Mouse (Mus musculus): ENCODE data around the gene Rxrg. TPM values are rescaled to one million over a fixed set of nuclear protein-coding genes. Genes with fewer than 3 reads are reported as not detected.
A peak's percentile ranks its signal among the peaks of the same experiment; 100 is the strongest.

Rxrg gene
- polyA plus RNA-seq (2014; fragmentation: Nextera tagmentation; extraction: Ambion mirVana): 2.2 and 3.4 TPM in 2 replicates

GRCm38 (mm10) chr1:167598255-167599081 lies at the start of gene Rxrg:
Rxrg (plus strand) TSS chr1:167598384.
- peaks cover 25% of the 10 kb centered on the region for H3K27me3 ChIP-seq (ENCODE audit: control insufficient read depth, insufficient read depth, low read length)
- H3K27ac ChIP-seq (ENCODE audit: low read depth, low read length): no peak within 1 kb of the TSS; the same call in 1 of the 2 replicates
- no peaks in the 10 kb centered on the region for H3K36me3 ChIP-seq (ENCODE audit: control insufficient read depth, insufficient read depth, low read length)
- H3K4me2 ChIP-seq: peak within 1 kb of the TSS; percentile 68
- H3K9me3 ChIP-seq (replicated peaks; ENCODE audit: control insufficient read depth, low read length): no peaks in the 10 kb centered on the region
- H3K9ac ChIP-seq (ENCODE audit: low read depth, low read length): peak within 1 kb of the TSS; percentile 30; the same call in 1 of the 2 replicates
- peaks cover 4% of the 10 kb centered on the region; the same call in 1 of the 2 replicates for H3K4me1 ChIP-seq (ENCODE audit: control insufficient read depth, insufficient read depth, low read length)
- WGBS (ENCODE audit: insufficient replicate concordance): under 1% methylated on average over 40 of the region's 40 CpGs
- ATAC-seq (replicated peaks; ENCODE audit: insufficient number of reproducible peaks, low FRiP score, low TSS enrichment): peak; percentile 75; the same call in 1 of the 2 replicates
- H3K4me3 ChIP-seq (ENCODE audit: low read depth, low read length): peak within 1 kb of the TSS; percentile 41

GRCm38 (mm10) chr1:167549324-167549723 lies 48.9 kb upstream of the Rxrg start:
- H3K4me1 ChIP-seq (ENCODE audit: control insufficient read depth, insufficient read depth, low read length): peaks cover 5% of the 10 kb centered on the region; the same call in 1 of the 2 replicates
- no peak for ATAC-seq (replicated peaks; ENCODE audit: insufficient number of reproducible peaks, low FRiP score, low TSS enrichment)
- no peak overlapping the region for H3K4me2 ChIP-seq
- no peaks in the 10 kb centered on the region for H3K36me3 ChIP-seq (ENCODE audit: control insufficient read depth, insufficient read depth, low read length)
- H3K9ac ChIP-seq (ENCODE audit: low read depth, low read length): no peak overlapping the region
- H3K9me3 ChIP-seq (replicated peaks; ENCODE audit: control insufficient read depth, low read length): no peaks in the 10 kb centered on the region
- WGBS (ENCODE audit: insufficient replicate concordance): 49% methylated on average over 6 of the region's 6 CpGs
- H3K27me3 ChIP-seq (ENCODE audit: control insufficient read depth, insufficient read depth, low read length): no peaks in the 10 kb centered on the region
- H3K4me3 ChIP-seq (ENCODE audit: low read depth, low read length): no peak overlapping the region
- H3K27ac ChIP-seq (ENCODE audit: low read depth, low read length): no peak overlapping the region

GRCm38 (mm10) chr1:167551601-167552000 lies 46.6 kb upstream of the Rxrg start:
- H3K4me2 ChIP-seq: no peak overlapping the region
- H3K4me1 ChIP-seq (ENCODE audit: control insufficient read depth, insufficient read depth, low read length): peaks cover 5% of the 10 kb centered on the region; the same call in 1 of the 2 replicates

GRCm38 (mm10) chr1:167553959-167554526 lies 44.1 kb upstream of the Rxrg start:
- no peaks in the 10 kb centered on the region for H3K9me3 ChIP-seq (replicated peaks; ENCODE audit: control insufficient read depth, low read length)
- no peak overlapping the region for H3K9ac ChIP-seq (ENCODE audit: low read depth, low read length)
- H3K27ac ChIP-seq (ENCODE audit: low read depth, low read length): no peak overlapping the region
- H3K36me3 ChIP-seq (ENCODE audit: control insufficient read depth, insufficient read depth, low read length): no peaks in the 10 kb centered on the region
- WGBS (ENCODE audit: insufficient replicate concordance): 72% methylated on average over 6 of the region's 6 CpGs
- no peak overlapping the region for H3K4me3 ChIP-seq (ENCODE audit: low read depth, low read length)
- H3K4me2 ChIP-seq: no peak overlapping the region
- no peak for ATAC-seq (replicated peaks; ENCODE audit: insufficient number of reproducible peaks, low FRiP score, low TSS enrichment)
- peaks cover 3% of the 10 kb centered on the region; the same call in 1 of the 2 replicates for H3K4me1 ChIP-seq (ENCODE audit: control insufficient read depth, insufficient read depth, low read length)
- no peaks in the 10 kb centered on the region for H3K27me3 ChIP-seq (ENCODE audit: control insufficient read depth, insufficient read depth, low read length)

More at GRCm38 (mm10) chr1:167551601-167552000, 46.6 kb upstream of the Rxrg start:
- no peak overlapping the region for H3K9ac ChIP-seq (ENCODE audit: low read depth, low read length)
- no peak overlapping the region for H3K27ac ChIP-seq (ENCODE audit: low read depth, low read length)
- H3K36me3 ChIP-seq (ENCODE audit: control insufficient read depth, insufficient read depth, low read length): no peaks in the 10 kb centered on the region
- no peaks in the 10 kb centered on the region for H3K27me3 ChIP-seq (ENCODE audit: control insufficient read depth, insufficient read depth, low read length)
- no peak for ATAC-seq (replicated peaks; ENCODE audit: insufficient number of reproducible peaks, low FRiP score, low TSS enrichment)
- H3K4me3 ChIP-seq (ENCODE audit: low read depth, low read length): no peak overlapping the region
- 11% methylated on average over 5 of the region's 5 CpGs for WGBS (ENCODE audit: insufficient replicate concordance)
- no peaks in the 10 kb centered on the region for H3K9me3 ChIP-seq (replicated peaks; ENCODE audit: control insufficient read depth, low read length)

- 0 out of 2 replicates have a peak, but pooled peaks have one; percentile 18 for ATAC-seq (replicated peaks; ENCODE audit: insufficient number of reproducible peaks, low FRiP score, low TSS enrichment)
- Histone ChIP-seq H3K9ac (ENCODE audit: low read depth, low read length) (no peak overlapping the region), H3K4me1 (ENCODE audit: control insufficient read depth, insufficient read depth, low read length) (no peaks in the 10 kb centered on the region), H3K36me3 (ENCODE audit: control insufficient read depth, insufficient read depth, low read length) (no peaks in the 10 kb centered on the region), H3K4me3 (ENCODE audit: low read depth, low read length) (no peak overlapping the region), H3K9me3 (replicated peaks; ENCODE audit: control insufficient read depth, low read length) (no peaks in the 10 kb centered on the region), H3K27me3 (ENCODE audit: control insufficient read depth, insufficient read depth, low read length) (no peaks in the 10 kb centered on the region), H3K27ac (ENCODE audit: low read depth, low read length) (no peak overlapping the region), H3K4me2 (no peak overlapping the region)
- WGBS (ENCODE audit: insufficient replicate concordance): 64% methylated on average over 2 of the region's 2 CpGs
Measured at GRCm38 (mm10) chr1:167566571-167566970, 31.6 kb upstream of the Rxrg start.

- no peak overlapping the region for H3K27ac ChIP-seq (ENCODE audit: low read depth, low read length)
- H3K4me2 ChIP-seq: no peak overlapping the region
- no peaks in the 10 kb centered on the region for H3K27me3 ChIP-seq (ENCODE audit: control insufficient read depth, insufficient read depth, low read length)
- H3K9me3 ChIP-seq (replicated peaks; ENCODE audit: control insufficient read depth, low read length): no peaks in the 10 kb centered on the region
- H3K36me3 ChIP-seq (ENCODE audit: control insufficient read depth, insufficient read depth, low read length): no peaks in the 10 kb centered on the region
- no peak for ATAC-seq (replicated peaks; ENCODE audit: insufficient number of reproducible peaks, low FRiP score, low TSS enrichment)
- H3K4me1 ChIP-seq (ENCODE audit: control insufficient read depth, insufficient read depth, low read length): no peaks in the 10 kb centered on the region
- WGBS (ENCODE audit: insufficient replicate concordance): 72% methylated on average over 3 of the region's 3 CpGs
- no peak overlapping the region for H3K9ac ChIP-seq (ENCODE audit: low read depth, low read length)
- H3K4me3 ChIP-seq (ENCODE audit: low read depth, low read length): no peak overlapping the region
Measured at GRCm38 (mm10) chr1:167579131-167579530, 19.1 kb upstream of the Rxrg start.

GRCm38 (mm10) chr1:167583195-167583594 lies 15.0 kb upstream of the Rxrg start:
- H3K4me3 ChIP-seq (ENCODE audit: low read depth, low read length): no peak overlapping the region
- 49% methylated on average over 6 of the region's 6 CpGs for WGBS (ENCODE audit: insufficient replicate concordance)
- H3K4me1 ChIP-seq (ENCODE audit: control insufficient read depth, insufficient read depth, low read length): no peaks in the 10 kb centered on the region
- H3K36me3 ChIP-seq (ENCODE audit: control insufficient read depth, insufficient read depth, low read length): no peaks in the 10 kb centered on the region
- no peak overlapping the region for H3K9ac ChIP-seq (ENCODE audit: low read depth, low read length)
- no peaks in the 10 kb centered on the region for H3K27me3 ChIP-seq (ENCODE audit: control insufficient read depth, insufficient read depth, low read length)
- H3K4me2 ChIP-seq: no peak overlapping the region; the same call in 1 of the 2 replicates
- H3K9me3 ChIP-seq (replicated peaks; ENCODE audit: control insufficient read depth, low read length): no peaks in the 10 kb centered on the region
- H3K27ac ChIP-seq (ENCODE audit: low read depth, low read length): no peak overlapping the region
- no peak for ATAC-seq (replicated peaks; ENCODE audit: insufficient number of reproducible peaks, low FRiP score, low TSS enrichment)

- H3K9me3 ChIP-seq (replicated peaks; ENCODE audit: control insufficient read depth, low read length): no peaks in the 10 kb centered on the region
- H3K27me3 ChIP-seq (ENCODE audit: control insufficient read depth, insufficient read depth, low read length): no peaks in the 10 kb centered on the region
- H3K4me1 ChIP-seq (ENCODE audit: control insufficient read depth, insufficient read depth, low read length): no peaks in the 10 kb centered on the region
- H3K36me3 ChIP-seq (ENCODE audit: control insufficient read depth, insufficient read depth, low read length): no peaks in the 10 kb centered on the region
- ATAC-seq (replicated peaks; ENCODE audit: insufficient number of reproducible peaks, low FRiP score, low TSS enrichment): no peak
- H3K4me2 ChIP-seq: no peak overlapping the region
- no peak overlapping the region for H3K9ac ChIP-seq (ENCODE audit: low read depth, low read length)
- no peak overlapping the region for H3K27ac ChIP-seq (ENCODE audit: low read depth, low read length)
- no peak overlapping the region for H3K4me3 ChIP-seq (ENCODE audit: low read depth, low read length)
- WGBS (ENCODE audit: insufficient replicate concordance): 51% methylated on average over 12 of the region's 12 CpGs
Measured at GRCm38 (mm10) chr1:167583888-167584287, 14.3 kb upstream of the Rxrg start.
